Mouse (Mus musculus) retina, adult 2 months (tissue): ENCODE data around the gene Pde4d.

Source experiments
- DNase-seq: peaks from one replicate; pipeline ENCODE4 v3.0.0-alpha.2; 2012; ENCODE audit warnings: low read depth, low spot score

The Pde4d gene

DNA sequence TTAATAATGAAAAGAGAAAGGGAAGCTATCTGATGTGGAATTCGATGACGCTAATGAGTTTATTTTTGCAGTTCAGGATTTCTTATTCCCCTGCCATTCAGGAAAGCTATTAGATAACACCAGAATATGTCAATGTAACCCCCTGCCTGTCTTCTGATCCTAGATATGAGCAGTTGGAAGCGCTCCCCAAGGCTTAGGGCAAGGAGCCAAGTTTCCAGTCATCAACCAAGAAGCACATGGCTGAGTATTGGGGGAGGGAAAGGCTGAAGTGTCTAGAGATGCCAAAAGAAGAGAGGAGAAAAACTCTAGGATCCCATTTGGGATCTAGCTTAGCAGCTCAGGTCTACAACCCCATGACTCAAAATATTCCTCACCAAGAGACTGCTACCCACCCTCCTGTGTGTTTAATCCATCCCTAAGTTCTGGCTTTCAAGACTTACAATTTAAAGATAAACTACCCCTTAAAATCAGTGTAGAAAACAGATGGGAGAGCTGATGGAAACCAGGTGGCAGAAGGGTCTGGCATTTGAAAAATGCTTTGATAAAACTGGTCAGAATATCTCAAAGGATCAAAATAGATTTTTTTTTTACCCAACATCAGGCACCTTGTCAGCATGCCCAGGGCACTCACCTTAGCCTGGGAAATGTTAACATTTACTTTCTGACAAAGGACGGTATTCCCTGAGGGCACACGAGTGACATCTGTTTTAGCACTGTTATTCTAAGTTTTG is 1543.2 kb downstream of the Pde4d start:
- DNase-seq: no peak

DNA sequence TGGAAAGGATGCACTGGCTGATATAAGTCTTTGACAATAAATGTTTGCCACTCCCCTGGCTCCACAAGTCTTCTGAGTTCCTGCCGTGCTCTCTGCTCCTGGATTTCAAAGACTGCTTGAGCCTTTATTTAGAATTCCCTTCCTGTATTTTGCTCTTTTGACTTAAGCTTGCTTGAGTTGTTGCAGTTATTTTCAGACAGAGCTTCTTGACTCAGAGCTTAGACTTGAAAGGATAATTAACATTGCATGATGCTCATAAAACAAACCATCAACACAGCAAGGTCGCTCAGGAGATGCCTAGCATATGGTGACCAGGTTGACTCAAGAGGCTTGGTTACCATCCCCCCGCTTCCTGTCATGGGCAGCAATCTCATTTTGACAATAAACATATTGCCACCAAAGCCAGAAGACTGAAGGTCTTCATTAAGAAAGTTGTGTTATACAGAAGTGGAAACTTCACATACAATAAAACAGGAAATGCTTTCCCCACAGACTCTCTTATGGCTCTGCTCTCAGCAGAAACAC is 1544.6 kb downstream of the Pde4d start:
- DNase-seq: no peak

- DNase-seq: no peak
Measured at GRCm38 (mm10) chr13:110002081-110002480, 1552.3 kb downstream of the Pde4d start.
